Mouse (Mus musculus): Measurements from ENCODE around the gene E130114P18Rik. TPM values are rescaled to one million over a fixed set of nuclear protein-coding genes. Genes with fewer than 3 reads are reported as not detected.

Gene E130114P18Rik
- polyA plus RNA-seq, 1 experiment from 2014 or later: 11.0 TPM

DNA sequence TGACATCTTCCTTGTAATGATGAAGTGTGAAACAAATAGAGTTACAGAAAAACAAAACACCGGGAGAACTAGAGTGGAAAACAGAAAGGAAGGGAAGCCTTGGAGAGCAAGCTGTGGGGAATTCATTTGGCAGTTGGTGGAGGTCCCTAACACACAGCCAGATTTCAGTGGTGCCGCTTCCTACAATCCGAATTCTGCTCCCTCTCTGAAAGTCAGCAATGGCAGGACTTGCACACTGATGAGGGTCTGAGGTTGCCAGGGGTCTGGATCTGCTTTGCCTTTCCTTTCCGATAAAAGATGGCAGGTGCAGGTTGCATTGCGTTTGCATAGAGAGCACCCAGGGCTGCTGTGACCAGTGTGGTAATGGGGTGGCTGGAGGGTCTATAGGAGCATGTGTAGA lies 18.1 kb upstream of the E130114P18Rik start:
- no peaks in the 10 kb centered on the region for H3K4me1 ChIP-seq

GRCm38 (mm10) chr4:97794865-97795264 lies 17.0 kb upstream of the E130114P18Rik start:
- H3K9me3 ChIP-seq (replicated peaks): no peaks in the 10 kb centered on the region
- peaks cover 29% of the 10 kb centered on the region for H3K27me3 ChIP-seq (ENCODE audit: low read depth, poor library complexity, severe bottlenecking)
- no peak for DNase-seq (ENCODE audit: low spot score)
- H3K27ac ChIP-seq: no peak overlapping the region
- no peaks in the 10 kb centered on the region for H3K4me1 ChIP-seq
- no peak overlapping the region for H3K4me3 ChIP-seq
- peaks cover 9% of the 10 kb centered on the region; the same call in 1 of the 2 replicates for H3K36me3 ChIP-seq
- 89% methylated on average over 4 of the region's 4 CpGs for WGBS

More for the DNA sequence above, 18.1 kb upstream of the E130114P18Rik start:
- H3K36me3 ChIP-seq: peaks cover 12% of the 10 kb centered on the region; the same call in 1 of the 2 replicates
- no peak overlapping the region for H3K4me3 ChIP-seq
- H3K9me3 ChIP-seq (replicated peaks): no peaks in the 10 kb centered on the region
- no peak overlapping the region for H3K27ac ChIP-seq
- 84% methylated on average over 5 of the region's 5 CpGs for WGBS
- peaks cover 27% of the 10 kb centered on the region for H3K27me3 ChIP-seq (ENCODE audit: low read depth, poor library complexity, severe bottlenecking)
- no peak for DNase-seq (ENCODE audit: low spot score)

- Histone ChIP-seq H3K27ac (no peak overlapping the region), H3K9me3 (replicated peaks) (no peaks in the 10 kb centered on the region), H3K4me3 (no peak overlapping the region), H3K36me3 (peaks cover 7% of the 10 kb centered on the region; the same call in 1 of the 2 replicates), H3K4me1 (no peaks in the 10 kb centered on the region), H3K27me3 (ENCODE audit: low read depth, poor library complexity, severe bottlenecking) (peaks cover 38% of the 10 kb centered on the region)
- DNase-seq (ENCODE audit: low spot score): no peak
- 87% methylated on average over 10 of the region's 10 CpGs for WGBS
Observed at GRCm38 (mm10) chr4:97793931-97794330, 16.1 kb upstream of the E130114P18Rik start.

- H3K4me1 ChIP-seq: no peaks in the 10 kb centered on the region
- 77% methylated on average over 4 of the region's 4 CpGs for WGBS
- peaks cover 21% of the 10 kb centered on the region for H3K36me3 ChIP-seq
- no peak overlapping the region for H3K27ac ChIP-seq
- no peak overlapping the region for H3K4me3 ChIP-seq
- peaks cover 74% of the 10 kb centered on the region for H3K27me3 ChIP-seq (ENCODE audit: low read depth, poor library complexity, severe bottlenecking)
- no peaks in the 10 kb centered on the region for H3K9me3 ChIP-seq (replicated peaks)
- no peak for DNase-seq (ENCODE audit: low spot score)
Observed at GRCm38 (mm10) chr4:97788537-97788936, 10.7 kb upstream of the E130114P18Rik start.

DNA sequence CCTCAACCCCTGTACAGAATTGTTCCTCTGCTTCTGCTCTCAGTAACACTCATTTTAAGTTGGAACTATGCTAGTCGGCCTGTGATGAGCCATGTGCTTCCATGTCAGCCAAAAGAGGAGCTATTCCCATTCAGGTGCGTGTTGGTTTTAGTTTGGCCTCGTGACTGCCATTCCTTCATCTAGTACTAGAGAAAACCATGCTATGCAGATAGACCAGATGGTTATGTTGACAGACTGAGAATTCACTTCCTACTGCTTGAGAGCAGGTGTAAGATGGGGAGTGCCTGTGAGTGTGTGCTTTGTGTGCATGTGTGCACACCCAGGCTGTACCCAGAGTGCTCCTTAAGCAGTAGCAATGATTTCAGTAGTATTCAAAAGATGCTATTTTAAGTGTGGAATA lies 9.6 kb upstream of the E130114P18Rik start:
- 90% methylated on average over 3 of the region's 3 CpGs for WGBS
- H3K27ac ChIP-seq: no peak overlapping the region
- H3K27me3 ChIP-seq (ENCODE audit: low read depth, poor library complexity, severe bottlenecking): peaks cover 84% of the 10 kb centered on the region
- peaks cover 31% of the 10 kb centered on the region for H3K36me3 ChIP-seq
- H3K4me1 ChIP-seq: no peaks in the 10 kb centered on the region
- no peak overlapping the region for H3K4me3 ChIP-seq
- no peaks in the 10 kb centered on the region for H3K9me3 ChIP-seq (replicated peaks)
- DNase-seq (ENCODE audit: low spot score): no peak

- DNase-seq (ENCODE audit: low spot score): no peak
- Histone ChIP-seq H3K36me3 (peaks cover 32% of the 10 kb centered on the region), H3K27me3 (ENCODE audit: low read depth, poor library complexity, severe bottlenecking) (peaks cover 84% of the 10 kb centered on the region)
Observed at GRCm38 (mm10) chr4:97786571-97786970, 8.7 kb upstream of the E130114P18Rik start.

GRCm38 (mm10) chr4:97785547-97786271 lies 7.8 kb upstream of the E130114P18Rik start:
- H3K27ac ChIP-seq: no peak overlapping the region
- H3K36me3 ChIP-seq: peaks cover 32% of the 10 kb centered on the region
- H3K9me3 ChIP-seq (replicated peaks): no peaks in the 10 kb centered on the region
- peaks cover 87% of the 10 kb centered on the region for H3K27me3 ChIP-seq (ENCODE audit: low read depth, poor library complexity, severe bottlenecking)
- no peaks in the 10 kb centered on the region for H3K4me1 ChIP-seq
- DNase-seq (ENCODE audit: low spot score): no peak
- no peak overlapping the region for H3K4me3 ChIP-seq
- WGBS: 86% methylated on average over 8 of the region's 8 CpGs

More at GRCm38 (mm10) chr4:97786571-97786970, 8.7 kb upstream of the E130114P18Rik start:
- H3K4me1 ChIP-seq: no peaks in the 10 kb centered on the region
- no peak overlapping the region for H3K27ac ChIP-seq
- no peaks in the 10 kb centered on the region for H3K9me3 ChIP-seq (replicated peaks)
- WGBS: 40% methylated on average over 8 of the region's 8 CpGs
- no peak overlapping the region for H3K4me3 ChIP-seq

- Histone ChIP-seq H3K9me3 (replicated peaks) (no peaks in the 10 kb centered on the region), H3K36me3 (peaks cover 32% of the 10 kb centered on the region), H3K27me3 (ENCODE audit: low read depth, poor library complexity, severe bottlenecking) (peaks cover 90% of the 10 kb centered on the region), H3K27ac (no peak overlapping the region), H3K4me3 (no peak overlapping the region), H3K4me1 (peaks cover 8% of the 10 kb centered on the region; the same call in 1 of the 2 replicates)
- DNase-seq (ENCODE audit: low spot score): no peak
- WGBS: 93% methylated on average over 11 of the region's 11 CpGs
Observed at GRCm38 (mm10) chr4:97784236-97784635, 6.4 kb upstream of the E130114P18Rik start.

- no peak overlapping the region for H3K4me3 ChIP-seq
- no peak overlapping the region for H3K27ac ChIP-seq
- 95% methylated on average over 26 of the region's 26 CpGs for WGBS
- peaks cover 13% of the 10 kb centered on the region for H3K4me1 ChIP-seq
- DNase-seq (ENCODE audit: low spot score): no peak
- H3K36me3 ChIP-seq: peaks cover 32% of the 10 kb centered on the region
- H3K9me3 ChIP-seq (replicated peaks): no peaks in the 10 kb centered on the region
- H3K27me3 ChIP-seq (ENCODE audit: low read depth, poor library complexity, severe bottlenecking): peaks cover 84% of the 10 kb centered on the region
Observed at GRCm38 (mm10) chr4:97783073-97783879, 5.4 kb upstream of the E130114P18Rik start.

DNA sequence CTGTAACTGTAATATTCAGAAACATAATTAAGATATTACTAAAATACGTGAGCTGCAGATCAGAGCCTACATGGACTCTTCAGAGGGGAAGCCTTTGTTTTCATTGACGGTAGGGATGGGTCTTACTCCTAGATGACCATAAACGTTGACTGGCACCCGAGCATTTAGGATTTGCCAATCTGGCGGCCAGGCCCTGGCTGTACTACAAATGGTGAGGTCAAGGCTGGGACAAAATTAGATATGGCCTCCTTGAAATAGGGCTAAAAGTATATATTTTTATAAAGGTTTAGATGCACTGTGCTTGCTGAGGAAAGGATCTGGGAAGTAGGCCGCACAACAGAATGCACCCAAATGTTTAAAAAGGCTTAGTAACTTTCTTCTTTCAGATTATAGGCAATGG lies 4.6 kb upstream of the E130114P18Rik start:
- peaks cover 31% of the 10 kb centered on the region for H3K36me3 ChIP-seq
- H3K4me3 ChIP-seq: no peak overlapping the region
- WGBS: 93% methylated on average over 6 of the region's 6 CpGs
- peaks cover 76% of the 10 kb centered on the region for H3K27me3 ChIP-seq (ENCODE audit: low read depth, poor library complexity, severe bottlenecking)
- no peaks in the 10 kb centered on the region for H3K9me3 ChIP-seq (replicated peaks)
- H3K4me1 ChIP-seq: peaks cover 21% of the 10 kb centered on the region
- DNase-seq (ENCODE audit: low spot score): no peak
- H3K27ac ChIP-seq: no peak overlapping the region

- Histone ChIP-seq H3K4me3 (no peak overlapping the region), H3K9me3 (replicated peaks) (no peaks in the 10 kb centered on the region), H3K27ac (no peak overlapping the region), H3K4me1 (peaks cover 25% of the 10 kb centered on the region), H3K27me3 (ENCODE audit: low read depth, poor library complexity, severe bottlenecking) (peaks cover 73% of the 10 kb centered on the region), H3K36me3 (peaks cover 28% of the 10 kb centered on the region)
- no peak for DNase-seq (ENCODE audit: low spot score)
- 86% methylated on average over 3 of the region's 3 CpGs for WGBS
Observed at GRCm38 (mm10) chr4:97782069-97782468, 4.2 kb upstream of the E130114P18Rik start.

GRCm38 (mm10) chr4:97780666-97781435 lies 3.0 kb upstream of the E130114P18Rik start:
- peaks cover 79% of the 10 kb centered on the region for H3K27me3 ChIP-seq (ENCODE audit: low read depth, poor library complexity, severe bottlenecking)
- no peak for DNase-seq (ENCODE audit: low spot score)
- 81% methylated on average over 7 of the region's 7 CpGs for WGBS
- H3K4me3 ChIP-seq: no peak overlapping the region
- H3K4me1 ChIP-seq: peaks cover 37% of the 10 kb centered on the region
- no peaks in the 10 kb centered on the region for H3K9me3 ChIP-seq (replicated peaks)
- H3K27ac ChIP-seq: no peak overlapping the region
- H3K36me3 ChIP-seq: peaks cover 28% of the 10 kb centered on the region
